Mouse (Mus musculus): ENCODE results near the gene Mobp.
A peak's percentile ranks its signal among the peaks of the same experiment; 100 is the strongest.

Gene Mobp

DNA sequence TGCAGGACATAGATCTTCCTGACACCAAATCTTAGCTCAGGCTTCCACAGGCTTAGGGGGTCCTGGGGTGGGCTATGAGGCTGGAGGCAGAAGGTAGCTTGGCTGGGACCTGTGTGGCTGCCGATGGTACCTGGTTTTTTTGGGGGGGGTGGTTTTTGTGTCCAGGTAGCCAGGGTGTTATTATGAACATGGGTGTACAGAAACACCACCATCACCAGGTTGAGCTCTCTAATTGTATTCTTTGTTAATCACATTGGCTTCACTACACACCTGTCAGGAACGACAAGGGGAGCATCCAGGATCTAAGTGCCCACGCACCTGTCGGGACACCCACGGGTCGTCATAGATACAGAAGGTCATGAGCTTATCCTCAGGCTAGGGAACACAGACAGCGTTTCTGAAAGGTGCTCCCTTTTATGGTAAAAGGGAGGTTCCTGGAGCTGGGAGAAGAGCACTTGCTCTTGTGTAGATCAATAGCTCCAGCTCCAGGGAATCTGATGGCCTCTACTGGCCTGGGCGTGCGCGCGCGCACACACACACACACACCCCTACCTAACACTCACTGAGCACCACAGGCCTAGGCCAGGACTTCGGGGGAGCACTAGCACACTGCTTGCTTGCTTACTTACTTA lies 14.9 kb upstream of the Mobp start:
- no peak for DNase-seq (ENCODE audit: low read depth, low spot score)

DNA sequence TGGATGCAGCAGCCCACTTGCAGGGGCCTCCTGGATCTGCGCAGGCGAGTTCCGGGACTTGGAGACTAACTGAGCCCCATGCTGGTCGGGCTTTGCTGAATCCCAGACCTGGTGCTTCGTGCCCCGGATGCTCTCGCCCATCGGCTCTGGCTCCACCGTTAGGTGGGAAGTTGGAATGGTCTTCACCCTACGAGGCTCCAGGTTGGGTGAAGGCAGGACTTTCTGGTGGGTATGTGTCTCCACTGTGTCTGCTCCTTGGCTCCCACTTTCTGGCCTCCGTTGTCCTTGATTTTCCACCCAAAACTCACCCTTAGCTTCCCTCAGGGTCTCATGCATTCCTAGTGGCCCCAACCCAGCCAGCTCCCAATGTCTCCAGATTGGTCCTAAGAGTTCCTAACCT lies 14.1 kb upstream of the Mobp start:
- no peak for DNase-seq (ENCODE audit: low read depth, low spot score)

DNA sequence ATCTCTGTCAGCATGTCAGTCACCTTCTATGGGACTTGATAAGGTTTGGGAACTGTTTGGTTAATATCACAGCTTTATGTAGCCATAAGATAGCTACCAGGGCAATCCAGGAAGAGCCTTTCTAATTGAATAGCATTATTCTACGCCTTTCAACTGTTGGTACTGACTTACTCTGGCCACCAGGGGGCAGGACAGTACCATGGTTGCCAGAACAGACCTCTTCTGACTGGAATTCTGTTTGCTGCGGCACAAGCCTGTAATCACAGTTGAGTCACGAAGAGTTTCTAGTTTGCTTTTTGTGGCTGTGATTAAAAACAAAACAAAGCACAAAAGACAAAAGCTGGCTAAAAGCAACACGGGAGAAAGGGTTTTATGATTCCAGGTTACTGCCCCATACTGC lies 8.9 kb upstream of the Mobp start:
- peak; percentile 69 for DNase-seq (ENCODE audit: low read depth, low spot score)

DNA sequence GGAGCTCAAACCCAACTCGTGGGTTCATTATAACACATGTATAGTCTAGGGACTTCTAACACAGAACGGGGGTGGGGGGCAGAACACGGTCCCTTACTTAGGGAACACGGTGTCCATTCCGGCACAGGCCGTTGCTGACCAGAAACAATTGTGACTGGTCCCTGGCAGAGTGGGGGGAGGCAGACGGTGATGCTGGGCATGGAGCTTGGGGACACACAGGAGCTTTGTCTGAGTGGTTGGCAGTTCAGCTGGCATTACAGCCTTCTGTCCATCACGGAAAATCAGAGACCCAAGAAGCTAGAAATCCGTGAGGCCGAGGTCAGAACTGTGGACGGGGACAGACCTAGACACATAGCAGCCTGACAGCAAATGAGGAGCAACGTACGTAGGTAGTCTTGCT lies 5.0 kb upstream of the Mobp start:
- DNase-seq (ENCODE audit: low read depth, low spot score) = no peak

DNA sequence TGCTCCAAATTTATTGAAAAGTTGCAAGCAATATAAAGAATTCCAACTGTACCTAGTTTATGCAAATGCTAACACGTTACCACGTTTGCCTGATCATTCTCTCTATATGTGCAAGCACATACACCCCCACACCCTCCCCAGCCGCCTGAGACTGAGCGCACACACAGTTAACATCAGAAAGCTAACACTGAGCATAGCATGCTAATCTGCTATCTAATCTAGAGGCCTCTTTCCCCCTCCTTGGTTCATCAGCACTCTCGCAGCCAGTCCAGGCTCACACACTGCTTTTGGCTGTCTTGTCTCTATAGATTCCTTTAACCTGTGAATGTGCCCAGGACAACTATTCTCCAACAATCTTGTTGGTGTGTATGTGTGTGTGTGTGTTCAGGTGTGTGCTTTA lies 1.6 kb downstream of the Mobp start:
- no peak for DNase-seq (ENCODE audit: low read depth, low spot score)

DNA sequence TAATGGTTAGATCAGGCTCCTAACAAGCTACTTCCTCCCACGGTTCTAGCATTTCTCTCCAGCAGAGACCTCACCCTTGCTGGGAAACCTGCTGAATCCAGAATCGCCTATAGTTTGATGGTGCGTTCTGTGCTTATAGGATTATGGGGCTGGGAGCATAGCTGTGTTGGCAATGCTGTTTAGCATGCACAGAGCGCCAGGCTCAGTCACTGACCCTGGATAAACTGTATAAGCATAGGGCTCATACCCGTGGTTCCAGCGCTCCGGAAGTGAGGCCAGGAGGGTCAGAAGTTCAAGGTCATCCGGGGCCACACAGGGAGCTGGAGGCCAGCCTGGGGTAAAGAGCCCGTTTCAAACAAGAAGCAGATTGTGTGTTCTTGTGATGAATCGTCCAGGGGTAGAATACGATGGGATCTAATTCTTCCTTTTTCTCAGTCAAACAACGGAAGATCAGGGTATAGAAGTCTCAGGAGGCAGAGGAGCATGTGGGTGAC lies 2.4 kb downstream of the Mobp start:
- no peak for DNase-seq (ENCODE audit: low read depth, low spot score)

DNA sequence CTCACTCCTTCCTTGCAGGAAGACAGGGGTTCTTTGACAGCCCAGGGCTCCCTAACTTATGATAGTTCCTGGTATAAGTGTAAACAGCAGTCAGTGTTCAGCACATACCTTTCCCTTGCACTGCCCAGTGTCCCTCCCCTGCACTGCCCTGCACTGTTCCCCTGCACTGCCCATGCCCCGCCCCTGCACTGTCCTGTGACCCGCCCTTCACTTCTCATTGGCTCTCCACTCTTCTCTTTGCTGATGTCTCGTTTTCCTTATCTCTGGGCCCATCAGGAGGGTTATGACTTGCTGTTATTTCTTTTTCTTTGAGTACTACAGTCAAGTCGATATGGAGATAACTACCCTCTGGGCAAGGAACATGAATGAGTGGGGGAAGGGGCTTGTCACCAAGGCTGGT lies 8.5 kb downstream of the Mobp start:
- peak; percentile 32 for DNase-seq (ENCODE audit: low read depth, low spot score)

DNA sequence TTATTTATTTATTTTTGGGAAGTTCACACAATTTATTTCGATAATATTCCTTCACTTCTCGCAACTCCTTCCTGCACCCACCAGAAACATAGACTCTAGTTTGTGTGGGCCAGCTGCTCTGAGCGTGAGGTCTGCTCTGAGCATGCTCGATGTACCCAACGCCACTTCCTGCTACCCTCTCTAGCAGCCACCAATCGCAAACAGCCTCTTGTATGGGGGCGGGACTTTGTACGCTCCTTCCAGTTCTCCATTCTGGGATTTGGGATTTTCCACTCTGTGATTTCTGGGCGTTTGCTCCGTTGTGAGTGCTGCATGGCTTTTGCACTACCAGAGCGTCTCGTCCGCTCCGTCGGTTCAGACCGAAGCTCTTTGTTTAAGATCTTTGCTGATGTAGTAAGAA lies 14.4 kb downstream of the Mobp start:
- no peak for DNase-seq (ENCODE audit: low read depth, low spot score)

DNA sequence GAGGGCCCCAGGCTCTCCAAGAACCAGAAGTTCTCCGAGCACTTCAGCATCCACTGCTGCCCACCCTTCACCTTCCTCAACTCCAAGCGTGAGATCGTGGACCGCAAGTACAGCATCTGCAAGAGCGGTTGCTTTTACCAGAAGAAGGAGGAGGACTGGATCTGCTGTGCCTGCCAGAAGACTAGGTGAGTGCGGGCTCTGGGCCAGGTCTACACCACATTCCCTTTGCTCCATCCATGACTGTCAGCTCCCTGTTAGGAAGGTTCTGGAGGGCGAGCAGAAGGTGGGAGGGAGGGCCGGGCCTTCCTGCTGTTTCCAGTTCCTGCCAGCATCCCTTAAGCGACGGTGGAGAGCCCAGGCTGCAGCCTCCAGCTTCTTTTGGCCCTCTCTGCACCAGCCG lies 18.3 kb downstream of the Mobp start:
- no peak for DNase-seq (ENCODE audit: low read depth, low spot score)

DNA sequence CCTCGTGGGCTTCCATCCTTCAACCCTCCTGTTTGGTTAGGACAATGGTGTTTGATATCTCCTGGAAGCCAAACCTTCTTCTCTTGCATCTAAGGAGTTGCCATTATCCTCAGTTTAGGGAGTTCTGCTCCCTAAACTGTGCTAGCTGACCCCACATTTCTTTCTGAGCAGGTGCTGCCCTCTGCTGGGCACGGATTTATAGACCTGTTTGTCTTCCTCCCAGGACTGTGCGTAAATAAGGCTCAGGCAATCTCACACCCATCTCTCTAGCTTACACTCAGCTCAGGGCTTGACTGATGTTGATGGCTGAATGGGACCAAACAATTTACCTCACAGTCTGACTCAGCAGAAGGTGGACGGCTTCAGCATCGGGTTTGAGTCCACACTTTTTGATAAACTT lies 21.8 kb downstream of the Mobp start:
- DNase-seq (ENCODE audit: low read depth, low spot score) = peak; percentile 50

DNA sequence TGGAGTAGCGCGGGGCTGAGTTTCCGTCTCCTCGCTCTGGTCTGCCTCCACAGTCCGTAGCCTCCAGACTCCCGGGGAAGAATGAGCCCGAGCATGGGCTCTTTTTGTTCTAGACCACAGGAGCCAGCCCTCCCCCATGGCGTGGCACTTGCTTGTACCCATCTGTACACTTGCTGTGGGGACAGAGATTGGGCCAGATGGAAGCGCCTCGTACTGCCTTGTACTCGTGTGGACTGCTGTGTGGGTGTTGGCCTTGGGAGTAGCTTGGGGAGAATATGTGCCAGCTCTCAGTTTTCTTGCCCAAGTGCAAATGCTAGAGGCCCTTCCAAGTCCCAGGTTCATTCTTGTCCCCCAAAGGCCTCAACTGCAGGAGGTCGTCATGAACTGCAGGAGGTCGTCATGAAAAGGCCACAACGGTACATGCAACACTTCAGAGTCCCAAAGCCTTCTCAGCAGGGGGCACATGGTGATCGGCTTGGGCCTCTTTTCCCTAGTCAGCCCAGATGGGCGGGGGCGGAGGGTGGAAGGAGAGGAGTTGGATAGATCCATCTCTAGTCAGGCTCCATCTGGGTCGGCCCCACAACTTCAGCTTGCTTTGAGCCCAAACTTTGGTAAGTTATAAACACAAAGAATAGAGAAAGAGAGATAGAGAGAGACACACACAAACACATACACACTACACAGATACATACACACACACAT lies 25.1 kb downstream of the Mobp start:
- no peak for DNase-seq (ENCODE audit: low read depth, low spot score)

DNA sequence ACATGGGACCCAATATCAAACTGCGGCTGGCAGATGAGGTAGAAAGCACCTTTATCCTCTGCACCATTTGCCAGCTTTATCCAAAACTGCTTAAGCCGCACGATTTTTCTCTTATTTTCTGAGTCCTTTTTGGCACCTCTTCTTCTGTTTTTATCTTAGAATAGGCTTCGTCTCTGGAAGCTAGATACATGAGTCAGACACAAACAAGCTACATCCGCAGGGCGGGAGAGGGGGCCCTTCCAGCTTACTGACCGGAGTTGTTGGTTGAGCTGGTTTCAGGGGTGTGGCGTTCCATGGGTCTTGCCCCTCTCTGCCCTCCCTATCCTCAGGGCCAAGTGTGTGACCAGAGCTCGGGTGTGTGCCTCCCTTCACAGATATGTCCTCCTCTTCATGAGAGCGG lies 29.3 kb downstream of the Mobp start:
- DNase-seq (ENCODE audit: low read depth, low spot score) = no peak

DNA sequence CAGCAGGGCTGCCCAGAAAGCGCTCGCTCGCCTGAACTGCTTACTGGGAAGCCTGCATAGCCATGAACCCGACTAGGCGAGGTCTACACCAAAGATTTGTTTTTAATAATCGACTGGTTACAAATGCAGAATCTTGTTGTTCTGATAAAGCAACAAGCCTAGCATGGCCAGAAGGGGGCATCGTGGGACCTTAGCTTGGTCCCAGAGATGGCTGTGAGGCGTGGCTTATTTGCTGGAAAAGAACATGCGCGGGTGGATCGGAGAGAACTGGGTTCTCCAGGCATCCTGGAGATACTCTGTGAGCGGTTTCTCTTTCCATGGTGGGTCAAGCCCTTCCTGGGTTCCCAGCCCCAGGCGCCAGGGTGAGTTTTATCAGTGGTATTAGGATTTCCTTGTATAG lies 35.0 kb downstream of the Mobp start:
- DNase-seq (ENCODE audit: low read depth, low spot score) = peak; percentile 15

DNA sequence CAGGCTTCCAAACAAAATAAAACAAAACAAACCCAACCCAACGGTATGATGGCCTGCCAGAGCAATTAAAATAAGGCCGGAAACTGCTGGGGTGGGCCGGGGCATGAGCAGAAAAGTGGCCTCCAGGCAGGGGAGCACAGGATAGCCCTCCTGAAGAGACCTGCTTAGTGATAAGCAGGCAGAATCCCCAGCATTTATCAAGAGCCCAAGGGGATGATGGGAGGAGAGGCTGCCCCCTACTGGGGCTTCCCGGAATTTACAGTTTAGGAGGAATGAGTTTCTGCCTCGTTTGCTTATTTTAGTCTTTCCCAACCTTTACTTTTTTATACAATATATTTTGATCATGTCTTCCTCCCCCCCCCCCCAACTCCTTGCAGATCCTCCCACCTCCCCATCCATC lies 37.3 kb downstream of the Mobp start:
- DNase-seq (ENCODE audit: low read depth, low spot score) = peak; percentile 10

DNA sequence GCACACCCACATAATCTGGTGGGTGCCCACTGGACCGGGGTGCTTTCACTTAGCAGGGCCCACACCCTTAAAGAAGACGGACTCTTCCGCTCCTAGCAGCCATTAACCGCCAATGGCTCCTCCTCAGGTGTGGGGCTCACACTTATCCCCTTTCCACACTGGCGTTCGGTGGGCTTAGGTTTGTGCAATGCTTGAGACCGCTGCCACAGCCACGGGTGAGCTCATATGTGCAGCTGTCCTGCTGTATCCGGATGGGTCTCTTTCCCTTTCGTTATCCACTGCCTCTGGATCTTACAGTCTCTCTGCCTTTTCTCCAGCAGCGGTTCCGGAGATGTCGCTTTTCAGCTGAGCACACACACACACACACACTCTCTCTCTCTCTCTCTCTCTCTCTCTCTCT lies 41.4 kb downstream of the Mobp start:
- DNase-seq (ENCODE audit: low read depth, low spot score) = peak; percentile 28

DNA sequence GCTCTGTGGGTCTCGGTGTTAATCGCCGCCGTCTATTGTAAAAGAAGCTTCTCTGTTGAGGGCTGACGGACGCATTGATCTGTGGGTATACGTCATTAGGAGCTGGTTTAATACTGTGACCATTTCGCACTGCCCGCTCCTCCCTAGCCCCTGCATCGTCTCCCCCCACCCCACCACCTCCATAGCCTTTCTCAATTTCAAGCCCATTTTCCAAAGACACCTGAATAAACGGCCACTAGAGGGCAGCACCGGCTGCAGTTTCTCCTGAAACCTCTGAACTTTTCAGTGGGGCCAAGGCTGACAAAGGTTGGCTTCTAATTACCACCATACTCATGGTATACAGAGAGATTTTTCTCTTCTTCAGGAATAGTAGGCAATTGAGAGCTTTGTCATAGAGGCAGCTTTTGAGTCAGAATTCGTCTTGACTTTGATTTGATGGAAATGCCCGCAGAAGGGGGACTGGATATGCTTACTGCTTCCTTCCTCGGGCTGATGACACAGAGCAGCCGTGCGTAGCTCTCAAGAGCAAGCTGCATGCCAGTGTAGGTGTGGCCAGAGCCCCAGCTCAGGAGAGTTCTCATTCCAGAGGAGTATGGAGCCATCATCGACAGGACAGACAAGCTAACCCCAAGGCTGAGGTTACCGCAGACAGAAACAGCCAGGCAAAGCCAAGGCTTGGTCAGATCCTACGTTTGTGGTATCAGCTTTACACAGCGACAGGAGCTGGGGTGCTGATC lies 42.0 kb downstream of the Mobp start:
- peak; percentile 67 for DNase-seq (ENCODE audit: low read depth, low spot score)

DNA sequence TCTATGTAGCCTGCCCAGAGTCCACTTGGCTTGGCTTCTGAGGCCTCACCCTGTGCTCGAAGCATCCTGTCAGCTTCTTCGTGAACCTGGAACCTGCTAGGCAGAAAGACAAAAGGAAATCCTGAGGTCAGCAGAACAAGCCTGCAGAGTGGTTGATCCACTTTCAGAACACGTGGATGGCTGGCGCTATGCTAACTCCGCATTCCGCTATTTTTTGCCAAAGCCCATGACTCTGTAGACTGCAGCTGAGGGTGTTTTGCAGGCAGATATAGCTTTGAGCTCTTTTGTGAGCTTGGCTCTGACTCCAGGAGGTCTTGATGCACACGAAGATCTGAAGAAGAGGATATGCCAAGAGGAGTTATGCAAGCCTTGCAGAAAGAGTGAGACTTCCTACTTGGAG lies 43.2 kb downstream of the Mobp start:
- no peak for DNase-seq (ENCODE audit: low read depth, low spot score)

DNA sequence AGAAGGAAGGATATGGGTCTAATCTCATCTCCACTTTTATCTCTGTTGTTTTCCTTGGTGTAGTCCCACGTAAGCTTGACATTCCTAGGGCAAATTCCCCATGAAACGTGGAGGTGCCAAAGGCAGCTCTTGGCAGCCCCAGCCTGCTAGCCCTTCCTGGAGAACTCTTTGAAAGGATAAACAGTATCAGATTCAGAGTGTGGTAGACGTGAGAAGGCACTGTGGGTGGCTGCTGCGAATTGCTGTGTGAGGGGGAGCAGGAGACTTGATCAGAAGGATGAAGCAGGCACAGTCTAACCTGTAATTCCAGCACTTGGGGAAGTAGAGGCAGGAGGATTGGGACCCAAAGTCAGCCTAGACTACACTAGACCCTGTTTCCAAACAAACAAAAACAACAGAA lies 51.4 kb downstream of the Mobp start:
- no peak for DNase-seq (ENCODE audit: low read depth, low spot score)

DNA sequence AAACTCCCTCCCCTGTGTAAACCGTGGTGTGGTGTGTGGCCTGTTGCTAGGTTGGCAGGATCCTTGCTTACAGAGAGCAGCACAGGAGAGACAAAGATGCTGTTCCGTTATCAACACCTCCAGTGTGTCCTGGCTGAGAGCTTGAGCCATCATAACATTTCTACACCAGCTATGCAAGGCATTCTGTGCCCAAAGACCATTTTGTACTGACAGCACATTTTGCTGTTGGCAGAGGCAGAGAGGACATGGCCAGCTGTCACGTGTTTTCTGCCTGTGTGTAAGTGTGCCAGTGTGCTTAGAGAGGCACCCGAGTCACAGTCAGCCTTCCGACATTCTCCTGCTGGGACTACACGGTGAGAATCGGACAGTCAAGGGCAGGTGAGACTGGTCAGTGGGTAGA lies 52.2 kb downstream of the Mobp start:
- DNase-seq (ENCODE audit: low read depth, low spot score) = no peak

DNA sequence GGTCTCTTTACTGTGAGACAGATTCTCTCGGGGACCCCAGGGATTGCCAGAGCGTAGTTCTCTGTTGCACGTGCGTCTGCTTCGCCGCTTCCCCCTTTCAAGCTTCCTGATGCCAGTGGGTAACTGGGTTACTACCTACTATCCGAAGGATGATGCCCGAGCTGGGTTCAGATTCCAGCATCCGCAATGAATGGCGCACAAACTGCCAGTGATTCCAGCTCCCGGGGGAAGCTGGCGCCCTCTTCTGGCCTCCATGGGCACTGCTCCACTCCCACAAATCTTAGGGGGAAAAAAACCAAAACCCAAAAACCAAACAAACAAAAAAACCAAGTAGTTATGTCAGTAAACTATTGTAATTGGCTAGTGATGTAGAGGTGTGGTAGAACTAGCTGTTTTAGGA lies 53.2 kb downstream of the Mobp start:
- DNase-seq (ENCODE audit: low read depth, low spot score) = peak; percentile 7

DNA sequence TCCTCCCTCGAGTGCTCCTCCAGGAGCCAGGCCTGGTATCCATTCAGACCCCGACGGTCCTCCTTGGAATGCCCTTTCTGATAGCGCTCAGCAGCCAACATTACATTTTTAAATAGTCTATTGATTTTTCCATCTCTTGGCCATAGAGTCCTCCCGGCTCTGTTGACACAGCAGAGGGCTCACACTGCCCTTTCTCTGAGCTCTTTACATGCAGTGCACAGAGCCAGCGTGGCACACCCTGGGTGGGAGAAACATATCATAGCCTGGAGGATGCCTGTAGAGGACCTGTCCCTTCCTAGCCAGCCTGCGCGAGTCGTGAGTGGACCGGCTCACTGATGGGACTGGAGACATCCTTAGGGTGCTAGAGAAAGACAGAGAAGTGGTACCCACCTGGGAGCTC lies 54.4 kb downstream of the Mobp start:
- DNase-seq (ENCODE audit: low read depth, low spot score) = no peak

DNA sequence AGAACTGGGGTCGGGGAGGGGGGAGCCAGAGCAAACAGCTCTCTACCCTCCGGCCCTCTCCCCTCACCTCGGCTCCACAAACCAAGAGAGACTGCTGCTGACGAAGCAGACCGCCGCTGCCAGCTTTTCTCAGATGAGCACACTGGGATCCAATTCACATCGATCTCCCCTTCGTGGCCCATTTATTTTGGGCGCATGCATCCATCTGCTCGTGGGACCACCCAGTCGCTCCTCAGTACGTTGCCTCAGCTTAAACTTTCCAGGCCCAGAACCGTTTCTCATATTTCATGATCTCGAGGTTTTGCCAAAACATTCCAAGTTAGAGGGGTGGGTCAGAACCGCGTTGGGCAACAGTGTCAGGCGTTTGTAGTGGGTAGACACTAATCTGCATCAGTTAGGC lies 57.4 kb downstream of the Mobp start:
- no peak for DNase-seq (ENCODE audit: low read depth, low spot score)

DNA sequence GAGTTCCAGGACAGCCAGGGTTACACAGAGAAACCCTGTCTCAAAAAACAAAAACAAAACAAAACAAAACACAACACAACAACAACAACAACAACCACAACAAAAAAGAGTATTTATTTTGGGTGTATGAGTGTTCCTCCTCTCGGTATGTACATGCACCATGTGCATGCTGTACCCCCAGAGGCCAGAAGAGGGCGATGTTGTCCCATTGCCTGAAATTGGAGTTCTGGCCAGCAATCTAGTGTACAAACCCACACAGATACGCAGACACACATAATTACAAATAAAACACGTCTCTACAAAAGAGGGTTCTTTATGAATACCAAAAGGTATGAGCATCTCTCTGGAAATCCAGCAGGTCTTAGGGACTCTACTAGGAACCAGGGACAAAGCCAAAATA lies 60.6 kb downstream of the Mobp start:
- peak; percentile 5 for DNase-seq (ENCODE audit: low read depth, low spot score)

Measured in CD4-positive helper T cell, adult 2 months (primary cell).